Mouse (Mus musculus): ENCODE measurements around the gene Nt5dc2. TPM values are rescaled to one million over a fixed set of nuclear protein-coding genes. Genes with fewer than 3 reads are reported as not detected.

The Nt5dc2 gene
- total RNA-seq (2021): 1 to 10 TPM; 2.6 to 4.1 TPM
- long read RNA-seq, experiment 1, transcript Nt5dc2-204 (14 exons, 1,848 nt): major isoform, 6 of 6 reads
- long read RNA-seq, experiment 1, partial matches to known transcripts: 0 of 6 reads
- long read RNA-seq, experiment 1, other reads (novel, unspliced or antisense): 0 of 6 reads
- long read RNA-seq, experiment 2, transcript Nt5dc2-204 (14 exons, 1,848 nt): major isoform, 13 of 13 reads
- long read RNA-seq, experiment 2, partial matches to known transcripts: 0 of 13 reads
- long read RNA-seq, experiment 2, other reads (novel, unspliced or antisense): 0 of 13 reads

DNA sequence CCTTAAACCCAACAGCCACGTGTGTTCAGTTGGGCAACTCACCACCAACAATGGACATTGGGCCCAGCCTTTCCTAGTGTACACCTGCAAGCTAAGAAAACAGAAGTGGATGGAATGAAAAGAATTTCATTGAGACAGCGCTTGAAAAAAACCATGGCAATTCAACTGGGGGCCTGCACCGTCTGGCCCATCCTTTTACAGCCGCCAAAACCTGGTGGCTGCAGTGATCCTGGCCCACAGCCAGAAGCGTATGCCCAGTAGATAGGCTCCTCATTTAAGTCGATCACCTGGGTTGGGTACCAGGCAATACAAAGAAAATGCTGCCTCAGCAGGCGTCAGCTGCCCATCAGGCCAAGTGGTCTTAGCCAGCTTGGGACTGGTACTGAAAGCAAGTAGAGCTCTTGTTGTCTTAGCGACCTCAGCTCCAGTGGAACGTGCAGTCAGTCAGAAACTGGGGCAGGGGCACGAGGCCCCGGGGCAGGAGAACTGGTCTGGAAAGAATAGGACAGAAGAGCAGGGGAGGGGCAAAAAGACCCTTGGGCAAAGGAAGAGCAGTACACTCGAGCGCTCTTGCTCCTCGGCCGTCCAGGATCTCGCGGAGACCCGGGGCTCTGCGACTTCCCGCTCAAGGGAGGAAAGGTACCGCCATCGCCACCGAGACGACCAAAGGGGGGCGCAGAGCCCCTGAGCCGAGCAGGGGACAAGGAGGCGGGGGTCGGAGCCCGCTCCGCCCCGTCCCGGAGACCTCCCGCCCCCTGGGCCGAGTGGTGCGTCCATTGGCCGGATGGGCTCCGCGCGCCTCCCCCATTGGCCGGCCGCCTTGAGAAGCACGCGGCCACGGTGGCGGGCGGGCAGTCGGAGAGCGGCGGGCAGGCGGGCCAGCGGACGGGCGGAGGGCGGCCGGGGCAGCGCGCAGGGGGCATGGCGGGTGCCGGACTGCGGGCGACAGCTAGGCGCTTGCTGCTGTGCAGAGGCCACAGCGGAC is at the start of gene Nt5dc2:
Nt5dc2 (plus strand) TSS at position 818 of the 985 bp plus-strand sequence.
- DNase-seq: peak; percentile 87

DNA sequence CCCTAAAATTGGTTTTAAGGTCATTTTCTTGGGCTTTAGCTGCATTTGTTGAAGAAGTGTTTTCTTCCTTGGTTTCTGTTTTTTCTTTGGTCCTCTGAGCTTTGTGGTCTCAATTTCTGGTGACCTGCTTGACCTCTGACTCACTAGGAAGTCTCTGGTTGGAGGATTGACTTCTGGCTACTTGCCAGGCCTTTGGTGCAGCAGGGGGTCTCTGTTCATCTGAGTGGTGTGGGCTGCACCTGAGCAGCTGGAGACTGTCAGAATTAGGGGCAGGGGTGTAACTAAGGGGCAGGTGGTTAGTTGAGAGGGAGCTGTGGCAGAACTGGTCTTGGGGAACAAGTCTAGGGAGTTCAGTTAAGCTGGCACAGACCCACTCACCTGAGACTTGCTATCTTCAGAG is 49.7 kb upstream of the Nt5dc2 start:
- DNase-seq: no peak

GRCm38 (mm10) chr14:31087433-31087832 is 43.4 kb upstream of the Nt5dc2 start:
- no peak for DNase-seq

DNA sequence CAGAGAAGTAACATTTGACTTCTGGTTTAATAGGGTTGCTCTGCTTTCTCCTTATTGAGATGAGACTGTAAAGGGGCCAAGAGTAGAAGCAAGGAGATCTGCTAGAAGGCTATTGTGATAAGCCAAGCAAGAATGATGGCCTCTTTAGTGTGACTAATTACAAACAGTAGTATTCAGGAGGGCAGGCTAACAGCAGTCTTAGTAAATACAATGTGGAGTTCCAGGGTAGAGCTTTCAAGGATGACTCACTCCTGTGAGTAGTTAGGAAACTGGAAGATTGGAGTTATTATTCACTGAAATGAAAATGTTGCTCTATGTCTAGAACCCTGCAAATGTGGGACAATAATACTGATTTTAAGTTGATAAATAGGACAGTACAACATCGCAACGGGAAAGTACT is 42.3 kb upstream of the Nt5dc2 start:
- no peak for DNase-seq

DNA sequence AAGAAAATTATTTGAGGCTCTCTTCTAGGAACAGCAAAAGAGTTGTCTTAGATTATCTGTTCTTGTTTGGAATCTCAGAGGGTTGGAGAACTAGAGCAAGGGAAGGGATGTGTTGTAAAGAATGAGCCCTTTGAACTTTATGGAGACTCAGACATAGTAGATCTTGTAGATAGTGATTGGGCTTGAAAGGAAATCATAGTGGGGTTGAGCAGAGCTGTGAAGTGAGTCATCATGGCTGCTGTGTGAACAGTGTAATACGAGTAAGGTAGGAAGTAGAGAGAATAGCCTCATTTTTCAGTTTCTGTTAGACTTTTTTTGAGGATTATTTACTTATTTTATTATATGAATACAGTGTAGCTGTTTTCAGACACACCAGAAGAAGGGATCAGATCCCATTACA is 40.9 kb upstream of the Nt5dc2 start:
- no peak for DNase-seq

GRCm38 (mm10) chr14:31105156-31105555 is 25.7 kb upstream of the Nt5dc2 start:
- DNase-seq: no peak

GRCm38 (mm10) chr14:31110613-31111012 is 20.2 kb upstream of the Nt5dc2 start:
- no peak for DNase-seq

GRCm38 (mm10) chr14:31112187-31112586 is 18.7 kb upstream of the Nt5dc2 start:
- no peak for DNase-seq

- DNase-seq: no peak
Measured at GRCm38 (mm10) chr14:31114011-31114410, 16.8 kb upstream of the Nt5dc2 start.

- no peak for DNase-seq
Measured at GRCm38 (mm10) chr14:31115522-31115921, 15.3 kb upstream of the Nt5dc2 start.

DNA sequence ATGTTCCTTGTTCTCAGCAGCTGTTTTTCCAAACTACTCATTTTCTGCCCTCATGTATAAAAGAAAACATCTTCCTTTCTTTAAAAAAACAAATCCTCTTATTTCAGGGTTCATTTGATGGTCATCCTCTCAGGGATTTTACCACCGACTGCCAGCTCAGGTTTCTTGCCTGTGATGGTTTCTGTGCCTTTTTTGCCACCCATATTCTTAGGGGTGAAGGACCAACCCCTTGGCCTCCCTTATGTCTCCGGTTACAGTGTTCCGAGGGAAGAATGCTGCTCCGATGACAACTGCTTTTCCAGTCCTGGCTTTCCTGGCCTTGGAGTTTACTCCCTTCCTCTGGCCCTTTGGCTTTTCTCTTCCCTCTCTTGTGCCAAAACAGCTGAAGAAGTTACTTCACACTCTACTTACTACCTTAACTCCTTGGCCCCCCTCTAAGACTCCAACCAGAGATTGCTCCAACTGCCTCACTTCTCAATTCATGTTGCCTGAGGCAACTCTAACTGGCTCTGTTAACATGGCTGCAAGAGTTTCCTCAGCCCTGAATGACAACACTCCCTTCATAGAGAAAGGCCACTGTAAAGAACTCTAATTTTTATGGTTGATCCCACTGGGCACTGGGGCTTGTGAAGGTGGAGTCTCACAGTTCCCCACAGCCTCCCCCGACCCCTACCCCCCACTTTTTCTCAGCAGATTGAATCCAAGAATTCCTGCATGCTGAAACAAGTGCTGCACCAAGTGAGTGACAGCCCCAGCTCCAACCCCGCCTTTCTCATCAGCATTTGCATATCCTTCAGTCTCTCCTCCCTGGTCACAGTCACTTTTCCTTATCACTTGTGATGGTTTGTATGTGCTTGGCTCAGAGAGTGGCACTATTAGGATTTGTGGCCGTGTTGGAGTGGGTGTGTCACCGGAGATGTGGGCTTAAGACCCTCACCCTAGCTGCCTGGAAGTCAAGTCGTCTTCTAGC is 5.5 kb upstream of the Nt5dc2 start:
- peak; percentile 43 for DNase-seq

DNA sequence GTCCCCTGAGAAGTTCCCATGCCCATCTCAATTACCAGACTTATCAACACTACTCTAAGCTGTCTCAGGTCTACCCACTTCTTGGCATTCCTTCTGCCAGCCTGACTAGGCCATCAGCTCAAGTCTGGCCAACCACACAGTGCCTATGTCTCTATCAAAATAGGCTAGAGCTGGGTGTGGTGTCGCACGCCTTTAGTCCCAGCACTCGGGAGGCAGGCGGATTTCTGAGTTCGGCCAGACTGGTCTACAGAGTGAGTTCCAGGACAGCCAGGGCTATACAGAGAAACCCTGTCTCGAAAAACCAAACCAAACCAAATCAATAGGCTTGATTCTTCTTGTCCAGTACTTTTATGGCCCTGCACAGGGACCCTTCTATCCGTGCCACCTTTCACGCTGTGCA is 4.0 kb upstream of the Nt5dc2 start:
- DNase-seq: no peak

DNA sequence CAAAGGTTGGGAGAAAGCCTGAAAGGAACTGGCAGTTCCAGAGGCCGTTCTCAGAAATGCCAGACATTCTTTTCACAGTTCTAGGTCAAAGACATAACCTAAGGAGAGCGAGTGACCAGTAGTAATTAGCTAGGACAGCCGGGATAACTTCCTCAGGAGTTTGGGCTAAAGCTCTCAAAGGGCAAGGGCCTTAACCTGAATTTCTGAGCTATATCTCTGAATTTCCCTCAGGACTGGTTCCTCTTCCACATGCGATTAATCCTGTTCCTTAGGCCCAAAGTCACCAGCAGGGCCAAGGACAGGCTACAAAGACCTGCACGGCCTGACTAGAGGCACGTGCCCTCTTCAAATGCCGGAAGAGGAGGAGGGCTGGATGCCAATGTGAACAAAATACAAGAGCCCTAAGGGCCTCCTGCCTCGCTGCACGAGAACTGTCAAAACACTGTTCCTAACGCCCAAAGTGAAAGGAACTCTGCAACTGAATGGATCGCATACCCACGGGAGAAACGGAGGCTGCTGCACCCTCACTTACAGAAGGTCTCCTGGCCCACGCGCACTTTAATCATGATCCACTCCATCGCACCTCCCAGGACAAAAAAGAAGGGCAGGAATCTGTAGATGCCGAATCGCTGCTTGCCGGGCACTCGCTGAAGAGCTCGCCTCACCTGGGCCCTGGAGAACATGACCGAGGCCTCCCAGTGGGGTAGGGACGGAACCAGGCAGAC is 2.6 kb upstream of the Nt5dc2 start:
- DNase-seq: peak; percentile 14

DNA sequence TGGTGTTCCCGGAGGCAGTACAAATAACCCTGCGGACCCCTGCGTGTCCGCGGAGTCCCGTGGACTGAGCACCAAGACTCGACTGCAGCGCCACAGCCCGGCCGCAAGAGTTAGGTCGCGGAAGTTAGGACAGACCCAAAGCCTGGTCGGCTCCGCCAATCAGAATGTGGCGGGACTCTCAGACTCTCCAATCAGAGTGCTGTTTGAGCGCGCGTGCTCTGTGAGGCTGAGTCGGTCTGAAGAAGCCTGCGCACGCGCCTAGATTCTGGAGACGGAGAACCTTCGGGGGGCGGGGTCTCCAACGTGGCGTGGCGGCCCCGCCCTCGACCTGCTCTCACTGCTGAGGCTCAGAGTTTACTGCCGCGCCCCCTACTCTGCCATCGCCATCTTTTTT is 2.0 kb upstream of the Nt5dc2 start, which contains the start of gene Smim4:
Smim4 (minus strand) TSS at position 131 of the 394 bp plus-strand sequence.
- DNase-seq: peak; percentile 97

GRCm38 (mm10) chr14:31129326-31130235 is 1.3 kb upstream of the Nt5dc2 start:
- peak; percentile 8 for DNase-seq

- DNase-seq: peak; percentile 23
Measured at GRCm38 (mm10) chr14:31131272-31131821, 494 bp downstream of the Nt5dc2 start.

DNA sequence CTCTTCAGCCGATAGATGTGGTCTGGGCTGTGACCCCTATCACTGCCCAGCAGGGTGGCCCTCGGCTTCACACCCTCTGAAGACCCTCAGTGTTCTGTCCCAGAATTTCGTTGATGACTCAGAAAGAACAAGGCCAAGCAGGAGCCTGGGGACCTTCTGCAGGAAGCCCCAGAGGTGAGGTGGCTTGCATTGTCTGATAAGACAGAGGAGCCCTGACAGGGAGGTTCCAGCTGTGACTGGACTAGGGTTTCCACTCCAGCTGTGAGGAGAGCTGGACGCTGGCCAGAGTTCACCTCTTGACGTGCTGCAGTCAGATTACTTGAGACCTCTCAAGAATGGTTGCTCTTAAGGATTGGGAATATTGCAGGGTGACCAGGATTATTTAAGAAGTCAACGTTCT is 1.2 kb downstream of the Nt5dc2 start:
- DNase-seq: peak; percentile 6

GRCm38 (mm10) chr14:31132491-31132975 is 1.7 kb downstream of the Nt5dc2 start:
- peak; percentile 3 for DNase-seq

- peak; percentile 9 for DNase-seq
Measured at GRCm38 (mm10) chr14:31133023-31133665, 2.3 kb downstream of the Nt5dc2 start.
